In genomic region chr10:118003739-118004361, GRCm38 (mm10) we compare ENCODE assay signal across 11 mouse cellular contexts.
DNase-seq lines count a peak whose midpoint lies in the region; ATAC-seq and TF ChIP-seq lines count a peak whose summit lies in the region.
"Had no signal": no experiment of that assay in that cellular context is flagged by ENCODE, and none has a peak within 500 bp of the region (broad histone marks: within the 10 kb centered on the region; RNA-seq: fewer than 3 reads in every experiment).

No protein-coding gene starts in this region.

- H3K4me1 ChIP-seq in midbrain, postnatal 0 days (ENCODE audit: insufficient read depth, low read length): no peaks in the 10 kb centered on the region
- H3K4me1 ChIP-seq in midbrain, embryonic 11.5 days (ENCODE audit: control insufficient read depth, insufficient read depth, low read length): no peaks in the 10 kb centered on the region; the same call in 1 of the 2 replicates
- no peaks in the 10 kb centered on the region; the same call in 1 of the 2 replicates for H3K4me1 ChIP-seq in heart, adult 2 months (ENCODE audit: control insufficient read depth, insufficient read depth, low read length)
- H3K4me1 ChIP-seq in limb, embryonic 13.5 days: peaks cover 34% of the 10 kb centered on the region
- H3K4me1 ChIP-seq: intestine, embryonic 15.5 days; neural tube, embryonic 12.5 days had no signal

- DNase-seq in heart, adult 18-20 months: peak; percentile 45 to 63
- no peak for DNase-seq in heart, adult 8-10 months (ENCODE audit: low spot score)
- peak; percentile 54 for DNase-seq in midbrain, postnatal 0 days (ENCODE audit: low spot score)
- no peak for DNase-seq in midbrain, embryonic 11.5 days (ENCODE audit: low spot score, missing footprints)
- DNase-seq in heart, adult 2 months: peak in 1 of 2 experiments; percentile 41
- no peak for DNase-seq in spleen, postnatal 14 days (ENCODE audit: low spot score in 2 of 2)
- DNase-seq in left cerebral cortex, adult 11 months (ENCODE audit: low spot score): no peak
- DNase-seq: lung, postnatal 14 days had no signal

- TF ChIP-seq POLR2A in heart, adult 2 months (IDR thresholded peaks at IDR 0.05; ENCODE audit: insufficient read depth, low read depth, low read length): no peak

- no peak overlapping the region for H3K27ac ChIP-seq in midbrain, postnatal 0 days (ENCODE audit: low read depth, low read length)
- H3K27ac ChIP-seq in midbrain, embryonic 11.5 days (ENCODE audit: low read depth, low read length): no peak overlapping the region
- peak overlapping the region; percentile 77 for H3K27ac ChIP-seq in heart, adult 2 months
- H3K27ac ChIP-seq in limb, embryonic 13.5 days: no peak overlapping the region
- H3K27ac ChIP-seq: intestine, embryonic 15.5 days; neural tube, embryonic 12.5 days had no signal

- no peaks in the 10 kb centered on the region for H3K36me3 ChIP-seq in midbrain, postnatal 0 days (ENCODE audit: insufficient read depth, low read length)
- no peaks in the 10 kb centered on the region for H3K36me3 ChIP-seq in midbrain, embryonic 11.5 days (ENCODE audit: control insufficient read depth, insufficient read depth, low read length)
- no peaks in the 10 kb centered on the region for H3K36me3 ChIP-seq in heart, adult 2 months (ENCODE audit: control insufficient read depth, insufficient read depth, low read length)
- no peaks in the 10 kb centered on the region for H3K36me3 ChIP-seq in limb, embryonic 13.5 days
- H3K36me3 ChIP-seq: intestine, embryonic 15.5 days; neural tube, embryonic 12.5 days had no signal

- H3K4me2 ChIP-seq in midbrain, postnatal 0 days (ENCODE audit: low read depth, low read length, poor library complexity, severe bottlenecking): no peak overlapping the region
- H3K4me2 ChIP-seq in midbrain, embryonic 11.5 days: no peak overlapping the region
- peak overlapping the region; percentile 7 for H3K4me2 ChIP-seq in limb, embryonic 13.5 days (replicated peaks)
- H3K4me2 ChIP-seq: intestine, embryonic 15.5 days; neural tube, embryonic 12.5 days had no signal

- 0 out of 2 replicates have a peak, but pooled peaks have one; percentile 30 for TF ChIP-seq EP300 in heart, adult 2 months (IDR thresholded peaks at IDR 0.05; ENCODE audit: insufficient read depth, low read depth, low read length)

- TF ChIP-seq CTCF in midbrain, postnatal 0 days (IDR thresholded peaks at IDR 0.05): no peak
- TF ChIP-seq CTCF in heart, adult 2 months (IDR thresholded peaks at IDR 0.05): no peak

- no peaks in the 10 kb centered on the region for H3K79me2 ChIP-seq in heart, adult 2 months (replicated peaks; ENCODE audit: control insufficient read depth, insufficient read depth, low read length)

- no peak for ATAC-seq in midbrain, postnatal 0 days (ENCODE audit: low FRiP score)
- ATAC-seq in midbrain, embryonic 11.5 days (ENCODE audit: low FRiP score): no peak
- ATAC-seq in limb, embryonic 13.5 days (ENCODE audit: low FRiP score, low read depth): 0 out of 2 replicates have a peak, but pooled peaks have one; percentile 6
- ATAC-seq: intestine, embryonic 15.5 days had no signal

- no peak overlapping the region for H3K9ac ChIP-seq in midbrain, postnatal 0 days (replicated peaks; ENCODE audit: low read length, poor library complexity, severe bottlenecking)
- no peak overlapping the region for H3K9ac ChIP-seq in midbrain, embryonic 11.5 days (ENCODE audit: low read length)
- H3K9ac ChIP-seq in heart, adult 2 months (ENCODE audit: low read depth, low read length): no peak overlapping the region
- no peak overlapping the region for H3K9ac ChIP-seq in limb, embryonic 13.5 days
- H3K9ac ChIP-seq: intestine, embryonic 15.5 days; neural tube, embryonic 12.5 days had no signal

- H3K9me3 ChIP-seq in midbrain, postnatal 0 days (ENCODE audit: low read length): no peaks in the 10 kb centered on the region
- no peaks in the 10 kb centered on the region for H3K9me3 ChIP-seq in midbrain, embryonic 11.5 days (ENCODE audit: control insufficient read depth, low read length)
- peaks cover 3% of the 10 kb centered on the region; the same call in 1 of the 2 replicates for H3K9me3 ChIP-seq in limb, embryonic 13.5 days
- H3K9me3 ChIP-seq: intestine, embryonic 15.5 days; neural tube, embryonic 12.5 days had no signal

- no peaks in the 10 kb centered on the region for H3K27me3 ChIP-seq in midbrain, postnatal 0 days (ENCODE audit: insufficient read depth, low read length)
- no peaks in the 10 kb centered on the region for H3K27me3 ChIP-seq in midbrain, embryonic 11.5 days (ENCODE audit: control insufficient read depth, insufficient read depth, low read length)
- no peaks in the 10 kb centered on the region for H3K27me3 ChIP-seq in heart, adult 2 months (ENCODE audit: control insufficient read depth, insufficient read depth, low read length)
- H3K27me3 ChIP-seq in limb, embryonic 13.5 days: no peaks in the 10 kb centered on the region; the same call in 1 of the 2 replicates
- H3K27me3 ChIP-seq: intestine, embryonic 15.5 days; neural tube, embryonic 12.5 days had no signal

- WGBS in midbrain, postnatal 0 days: 54% methylated on average over 16 of the region's 16 CpGs
- WGBS in midbrain, embryonic 11.5 days: 76% methylated on average over 16 of the region's 16 CpGs
- 35% methylated on average over 16 of the region's 16 CpGs for WGBS in heart, adult 2 months
- WGBS in limb, embryonic 13.5 days: 14% methylated on average over 16 of the region's 16 CpGs

- no peak overlapping the region for H3K4me3 ChIP-seq in midbrain, postnatal 0 days (ENCODE audit: low read depth, low read length)
- no peak overlapping the region for H3K4me3 ChIP-seq in midbrain, embryonic 11.5 days (ENCODE audit: low read depth, low read length)
- H3K4me3 ChIP-seq in heart, adult 2 months: no peak overlapping the region
- no peak overlapping the region for H3K4me3 ChIP-seq in limb, embryonic 13.5 days
- H3K4me3 ChIP-seq: intestine, embryonic 15.5 days; neural tube, embryonic 12.5 days had no signal

- intact Hi-C loops in heart, adult 2 months (cut with DNase I): no loop called here

Comparison
In these comparisons a context has a peak if more than half of its experiments do, and no peak if none do; other contexts are left out.
1. DNase-seq: peak in heart, adult 18-20 months (2 of 2) and midbrain, postnatal 0 days (single experiment); none in heart, adult 8-10 months (single experiment), midbrain, embryonic 11.5 days (single experiment), spleen, postnatal 14 days (0 of 2) and left cerebral cortex, adult 11 months (single experiment).